Mouse (Mus musculus) heart, embryonic 14.5 days (tissue): ENCODE measurements around the gene Ghitm. TPM values are rescaled to one million over a fixed set of nuclear protein-coding genes. Genes with fewer than 3 reads are reported as not detected.

Source experiments
- ATAC-seq: fragments of 200-750 bp; cut with Nextera tagmentation; 2 replicates; pipeline ENCODE4 v1.8.0; 2017; ENCODE audit warnings: low read depth, moderate TSS enrichment; ENCODE audit not compliant: insufficient number of reproducible peaks, insufficient read depth, low FRiP score
- H3K27ac ChIP-seq, 2 experiments: fragments of 200-500 bp in 1 of 2; fragments of 300-500 bp in 1 of 2; sonication (generic) in 1 of 2; replicated peaks in 1 of 2; 2 replicates each; pipeline ENCODE4 v1.5.1; 2012 to 2014; ENCODE audit warnings: low read depth in 2 of 2, low read length in 2 of 2, control low read depth in 1 of 2, mild to moderate bottlenecking in 1 of 2, mixed read lengths in 1 of 2; ENCODE audit not compliant: control insufficient read depth in 1 of 2, insufficient read depth in 1 of 2
- H3K27me3 ChIP-seq: fragments of 300-500 bp; sonication (generic); 2 replicates; pipeline ENCODE4 v1.6.1; 2014; ENCODE audit warnings: mild to moderate bottlenecking, low read length, control low read depth; ENCODE audit not compliant: control insufficient read depth, insufficient read depth
- H3K36me3 ChIP-seq: fragments of 300-500 bp; sonication (generic); 2 replicates; pipeline ENCODE4 v1.6.1; 2014; ENCODE audit warnings: mild to moderate bottlenecking, control low read depth, low read length, mixed read lengths; ENCODE audit not compliant: control insufficient read depth, insufficient read depth
- H3K4me1 ChIP-seq, 2 experiments: fragments of 200-500 bp in 1 of 2; fragments of 300-500 bp in 1 of 2; sonication (generic) in 1 of 2; 2 replicates each; pipeline ENCODE4 v1.6.1; 2012 to 2014; ENCODE audit warnings: low read length in 2 of 2, control low read depth in 1 of 2, mixed read lengths in 1 of 2; ENCODE audit not compliant: control insufficient read depth in 2 of 2, insufficient read depth in 2 of 2
- H3K4me2 ChIP-seq: fragments of 300-500 bp; sonication (generic); 2 replicates; pipeline ENCODE4 v1.6.1; 2014; ENCODE audit warnings: mild to moderate bottlenecking, low read length
- H3K4me3 ChIP-seq, 2 experiments: fragments of 200-500 bp in 1 of 2; fragments of 300-500 bp in 1 of 2; sonication (generic) in 1 of 2; 2 replicates each; pipeline ENCODE4 v1.5.1; 2012 to 2014; ENCODE audit warnings: low read length in 2 of 2, mild to moderate bottlenecking in 2 of 2, control low read depth in 1 of 2, low read depth in 1 of 2, moderate library complexity in 1 of 2; ENCODE audit not compliant: control insufficient read depth in 1 of 2, insufficient read depth in 1 of 2
- H3K9ac ChIP-seq: fragments of 300-500 bp; sonication (generic); 2 replicates; pipeline ENCODE4 v1.6.1; 2014; ENCODE audit warnings: mild to moderate bottlenecking, low read length
- H3K9me3 ChIP-seq: fragments of 300-500 bp; sonication (generic); 2 replicates; pipeline ENCODE4 v1.6.1; 2016; ENCODE audit warnings: low read length, control low read depth; ENCODE audit not compliant: control insufficient read depth
- WGBS: fragments of 180-500 bp; shearing (Covaris S2); extraction: QIAGEN DNeasy Blood & Tissue Kit; methylation state at CpG from one replicate; pipeline ENCODE4 v1.1.7; 2014; 5-methylcytosine and 5-hydroxymethylcytosine counted together
- polyA plus RNA-seq: library from polyadenylated mRNA; unstranded; fragments of >200 nt; fragmentation: Nextera tagmentation; extraction: Ambion mirVana; gene quantifications from 2 replicates; pipeline ENCODE4 v1.2.1, GENCODE M21; 2014

Ghitm gene
- 385 and 403 TPM in 2 replicates for polyA plus RNA-seq

DNA sequence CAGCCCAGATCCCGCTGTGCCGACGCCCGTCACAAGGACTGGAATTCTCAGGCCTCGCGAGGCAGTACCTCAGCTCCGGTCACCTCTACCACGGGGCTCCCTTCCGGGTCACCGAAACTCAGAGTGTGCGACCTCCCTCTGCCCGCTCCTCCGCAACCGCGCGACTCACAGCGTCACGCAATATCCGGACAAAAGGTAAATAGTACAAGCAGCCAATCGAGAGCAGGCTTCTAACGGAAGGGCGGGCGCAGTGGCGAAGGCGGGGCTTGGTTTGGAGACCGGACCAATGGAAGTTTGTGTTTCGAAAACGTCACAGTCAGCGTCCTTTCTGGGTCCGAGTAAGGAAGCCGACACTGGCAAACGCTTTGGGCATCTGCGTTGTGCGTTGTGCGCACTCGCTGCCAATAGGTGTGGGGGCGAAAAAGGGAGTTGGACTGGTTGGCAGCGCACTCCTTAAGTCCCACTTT is at the start of gene Ghitm:
Gene Ghitm (minus strand): TSS at position 146 of the 467 bp plus-strand sequence.
- H3K9me3 ChIP-seq = no peaks in the 10 kb centered on the region
- peak within 1 kb of the TSS; percentile 88 to 90 for H3K27ac ChIP-seq
- H3K36me3 ChIP-seq = peaks cover 34% of the 10 kb centered on the region
- under 1% methylated on average over 38 of the region's 38 CpGs for WGBS
- peak; percentile 99 for ATAC-seq
- H3K4me3 ChIP-seq = peak within 1 kb of the TSS; percentile 79 to 90
- peak within 1 kb of the TSS; percentile 81 for H3K4me2 ChIP-seq
- H3K9ac ChIP-seq = peak within 1 kb of the TSS; percentile 90
- peaks cover 2 to 11% of the 10 kb centered on the region in 2 experiments; a peak in 2 of 4 replicates for H3K4me1 ChIP-seq
- H3K27me3 ChIP-seq = no peaks in the 10 kb centered on the region

DNA sequence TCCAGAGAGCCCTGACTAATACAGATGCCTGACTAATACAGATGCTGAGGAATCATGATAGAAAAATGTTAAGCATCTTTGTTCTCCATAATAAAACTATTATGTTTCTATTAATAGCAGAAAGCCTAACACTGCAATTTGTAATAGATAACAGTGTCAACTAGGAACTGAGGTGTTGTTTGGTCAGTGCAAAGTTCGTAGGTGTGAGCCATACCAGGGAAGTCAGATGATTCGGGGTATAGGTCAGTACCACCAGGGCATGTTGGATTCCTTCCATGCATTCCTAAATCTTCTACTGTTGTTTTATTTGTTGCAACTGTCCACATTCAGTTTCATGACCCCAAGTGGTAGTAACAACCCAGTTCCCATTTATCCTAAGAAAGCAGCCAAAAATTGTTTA is 49.8 kb upstream of the Ghitm start:
- no peaks in the 10 kb centered on the region for H3K36me3 ChIP-seq
- no peaks in the 10 kb centered on the region for H3K4me1 ChIP-seq
- H3K4me2 ChIP-seq = no peak overlapping the region
- ATAC-seq = no peak
- no peak overlapping the region for H3K9ac ChIP-seq
- H3K4me3 ChIP-seq = no peak overlapping the region
- no peaks in the 10 kb centered on the region for H3K9me3 ChIP-seq
- WGBS = 72% methylated on average over 2 of the region's 2 CpGs
- H3K27me3 ChIP-seq = no peaks in the 10 kb centered on the region
- H3K27ac ChIP-seq = no peak overlapping the region

DNA sequence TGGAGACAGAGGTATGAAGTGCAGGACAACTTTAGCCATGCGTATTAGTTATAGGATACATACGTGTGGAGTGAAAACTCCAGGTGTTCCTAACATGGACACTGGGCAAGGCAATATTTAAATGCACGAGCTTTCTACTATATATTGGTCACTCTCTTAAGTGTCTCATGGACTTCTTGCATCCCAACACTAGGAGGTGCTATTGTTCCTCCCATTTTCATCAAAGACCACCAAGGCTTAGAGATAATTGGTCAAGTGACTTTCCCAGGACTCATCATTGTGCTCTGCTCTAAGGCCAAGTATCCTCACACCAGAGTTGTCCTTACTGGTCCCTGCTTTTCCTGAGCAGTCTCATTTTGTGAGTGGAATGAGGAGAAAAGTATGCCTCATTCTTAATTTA is 39.4 kb upstream of the Ghitm start:
- Histone ChIP-seq H3K27ac (no peak overlapping the region), H3K4me3 (no peak overlapping the region), H3K4me2 (no peak overlapping the region), H3K36me3 (no peaks in the 10 kb centered on the region), H3K27me3 (no peaks in the 10 kb centered on the region), H3K9me3 (no peaks in the 10 kb centered on the region), H3K9ac (no peak overlapping the region), H3K4me1 (no peaks in the 10 kb centered on the region)
- no peak for ATAC-seq
- WGBS = 66% methylated on average over 3 of the region's 3 CpGs

DNA sequence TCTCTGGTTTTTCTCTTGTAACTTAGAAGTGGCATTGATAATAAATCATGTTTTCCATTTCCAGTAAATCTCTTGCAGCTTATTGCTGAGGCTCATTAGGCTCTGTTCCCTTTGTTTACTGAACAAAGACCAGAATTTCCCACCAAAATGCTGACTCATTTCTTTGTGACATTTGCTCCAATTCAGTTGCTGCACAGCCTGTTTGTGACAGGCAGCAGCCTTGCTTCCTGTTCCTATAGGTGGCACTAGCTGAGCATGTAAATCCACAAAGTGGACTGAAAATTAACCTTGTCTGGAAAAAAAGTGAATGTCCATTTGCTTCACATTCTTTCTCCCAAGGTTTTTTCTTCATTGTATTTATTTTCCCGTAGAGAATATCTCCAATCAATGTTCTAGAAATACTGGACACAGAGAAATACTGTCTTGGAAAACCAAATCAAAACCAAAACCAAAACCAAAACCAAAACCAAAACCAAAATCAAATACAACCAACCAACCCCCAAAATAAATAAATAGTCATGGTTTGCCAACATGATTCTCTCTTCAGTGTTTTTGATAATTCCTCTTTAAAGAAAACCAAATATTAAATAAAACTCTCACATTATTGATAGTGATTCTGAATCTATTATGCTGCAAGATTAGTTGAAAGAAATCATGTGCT is 30.3 kb upstream of the Ghitm start:
- Histone ChIP-seq H3K27ac (no peak overlapping the region), H3K27me3 (no peaks in the 10 kb centered on the region), H3K9me3 (no peaks in the 10 kb centered on the region), H3K4me1 (no peaks in the 10 kb centered on the region), H3K4me2 (no peak overlapping the region), H3K9ac (no peak overlapping the region), H3K4me3 (no peak overlapping the region), H3K36me3 (no peaks in the 10 kb centered on the region)
- ATAC-seq = no peak
- 55% methylated on average over 1 of the region's 1 CpGs for WGBS

DNA sequence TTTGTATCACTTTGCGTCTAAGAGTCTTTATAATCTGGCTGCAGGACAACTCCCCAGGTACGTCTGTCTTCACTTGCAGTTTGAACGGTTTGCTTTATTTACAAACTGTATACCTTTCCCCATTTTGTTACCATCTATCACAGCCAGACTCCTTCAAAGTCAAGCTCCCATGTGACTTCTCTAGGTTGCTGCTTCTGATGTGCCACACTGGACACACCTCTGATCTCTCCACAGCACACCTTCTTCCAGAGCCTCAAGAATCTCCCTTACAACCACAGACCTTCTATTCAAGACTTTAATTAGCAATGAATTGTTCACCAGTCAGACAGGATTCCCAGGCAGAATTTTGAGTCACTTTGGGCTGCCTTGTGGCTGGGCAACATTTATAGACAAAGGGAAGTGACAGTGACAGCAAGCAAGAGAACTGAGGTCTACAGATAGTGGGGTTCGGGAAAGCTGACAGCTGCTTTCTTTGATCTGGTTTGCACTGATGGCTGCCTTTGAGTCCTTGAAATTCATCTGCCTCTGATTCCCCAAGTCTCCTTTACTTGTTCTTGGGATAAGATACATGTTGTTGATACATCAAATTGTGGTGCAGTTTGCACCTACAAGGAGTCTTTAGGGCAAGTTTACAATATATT is 29.4 kb upstream of the Ghitm start:
- Histone ChIP-seq H3K4me2 (no peak overlapping the region), H3K9me3 (peaks cover 3% of the 10 kb centered on the region; the same call in 1 of the 2 replicates), H3K27ac (no peak overlapping the region), H3K4me1 (no peaks in the 10 kb centered on the region), H3K27me3 (no peaks in the 10 kb centered on the region), H3K9ac (no peak overlapping the region), H3K4me3 (no peak overlapping the region), H3K36me3 (no peaks in the 10 kb centered on the region)
- no peak for ATAC-seq
- 56% methylated on average over 4 of the region's 4 CpGs for WGBS

DNA sequence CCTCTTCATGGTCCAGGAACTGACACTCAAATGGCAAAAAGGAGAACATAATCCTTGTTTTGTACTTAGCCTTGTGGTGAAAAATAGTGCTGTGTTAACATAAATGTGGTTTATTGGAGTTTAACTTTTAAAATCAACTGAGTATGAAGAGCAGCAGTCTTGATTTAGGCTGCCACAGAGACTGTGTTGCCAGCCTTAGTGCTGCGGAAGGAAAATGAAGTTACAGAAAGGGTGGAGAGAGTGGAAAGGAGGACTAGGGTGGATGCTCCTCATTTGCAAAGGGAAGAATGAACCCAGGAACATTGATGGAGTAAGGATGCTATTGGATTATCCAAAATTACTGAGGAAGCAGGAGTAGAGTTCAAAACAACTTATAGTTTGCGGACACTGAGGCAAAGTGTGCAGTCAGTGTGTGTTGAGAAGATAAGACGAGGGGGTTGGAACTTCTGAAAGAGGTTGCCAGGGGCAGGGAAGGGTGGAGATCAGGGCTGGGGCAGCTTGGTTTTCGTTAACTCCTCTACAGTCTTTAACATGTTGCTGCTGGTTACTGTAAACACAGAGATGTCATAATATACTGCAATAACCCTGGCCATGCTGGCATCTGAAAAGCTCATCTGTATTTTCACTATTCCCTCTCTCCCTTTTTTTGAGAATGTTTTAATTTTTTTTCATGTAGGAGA is 28.3 kb upstream of the Ghitm start:
- Histone ChIP-seq H3K9me3 (peaks cover 3% of the 10 kb centered on the region; the same call in 1 of the 2 replicates), H3K4me3 (no peak overlapping the region), H3K4me2 (no peak overlapping the region), H3K9ac (no peak overlapping the region), H3K36me3 (no peaks in the 10 kb centered on the region), H3K27me3 (no peaks in the 10 kb centered on the region), H3K4me1 (no peaks in the 10 kb centered on the region), H3K27ac (no peak overlapping the region)
- 73% methylated on average over 4 of the region's 4 CpGs for WGBS
- no peak for ATAC-seq

DNA sequence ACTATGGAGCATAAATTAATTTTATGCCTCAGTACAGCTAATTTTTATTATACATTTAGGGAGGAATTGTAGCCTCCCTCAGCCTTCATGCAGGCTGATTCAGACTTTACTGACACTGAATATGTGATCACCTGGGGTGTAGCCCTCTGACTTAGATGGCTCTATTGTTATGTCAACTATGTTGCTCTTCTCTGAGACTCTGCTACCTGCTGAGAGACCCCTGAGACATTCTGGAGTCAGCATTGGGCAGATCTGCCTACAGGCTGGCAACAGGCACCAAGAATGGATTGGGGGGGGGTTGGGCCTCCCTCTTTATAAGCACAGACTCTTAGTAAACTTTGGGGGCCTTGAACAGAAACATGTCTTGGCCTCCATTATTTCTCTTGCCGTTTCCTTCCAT is 19.3 kb upstream of the Ghitm start:
- Histone ChIP-seq H3K27me3 (no peaks in the 10 kb centered on the region), H3K9me3 (peaks cover 10% of the 10 kb centered on the region; the same call in 1 of the 2 replicates), H3K36me3 (no peaks in the 10 kb centered on the region), H3K4me2 (no peak overlapping the region), H3K9ac (no peak overlapping the region), H3K4me3 (no peak overlapping the region), H3K27ac (no peak overlapping the region), H3K4me1 (no peaks in the 10 kb centered on the region)
- WGBS = 75% methylated on average over 1 of the region's 1 CpGs
- no peak for ATAC-seq
